Mouse (Mus musculus): Measurements from ENCODE around the gene Tlx2. TPM values are rescaled to one million over a fixed set of nuclear protein-coding genes. Genes with fewer than 3 reads are reported as not detected.

Tlx2 gene
- polyA plus RNA-seq, 1 experiment from 2014 or later = not detected

DNA sequence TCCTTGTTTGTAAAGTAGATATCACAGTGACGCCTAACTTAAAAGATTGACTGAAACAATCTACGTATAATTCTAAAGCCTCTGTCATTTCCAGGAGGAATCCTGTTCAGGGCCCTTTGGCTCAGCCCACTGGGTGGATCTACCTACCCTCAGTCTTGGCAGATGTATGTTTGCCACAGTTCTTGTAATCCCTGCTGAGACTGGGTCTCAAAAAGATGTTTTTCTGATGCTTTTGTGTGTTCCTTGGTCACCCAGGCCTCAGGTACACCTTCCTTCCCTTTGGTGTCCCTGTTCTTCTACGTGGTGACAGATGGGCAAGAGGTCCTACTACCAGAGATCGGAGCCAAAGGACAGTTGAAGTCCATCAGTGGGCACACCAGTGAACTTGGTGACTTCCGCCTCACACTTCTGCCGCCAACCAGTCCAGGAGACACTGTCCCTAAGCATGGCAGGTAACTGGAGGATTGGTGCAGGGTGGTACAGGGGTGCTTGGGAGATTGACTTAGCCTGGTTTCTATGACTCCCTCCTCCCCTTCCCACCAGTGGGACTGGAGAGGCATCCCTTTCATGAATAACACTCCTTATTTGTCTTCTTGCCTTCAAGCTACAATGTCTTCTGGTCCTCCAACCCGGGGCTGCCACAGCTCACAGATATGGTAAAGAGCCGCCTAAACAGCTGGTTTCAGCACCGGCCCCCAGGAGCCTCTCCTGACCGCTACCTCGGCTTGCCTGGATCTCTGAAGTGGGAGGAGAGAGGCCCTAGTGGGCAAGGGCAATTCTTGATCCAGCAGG is 46.5 kb upstream of the Tlx2 start:
- no peaks in the 10 kb centered on the region for H3K9me3 ChIP-seq (ENCODE audit: low read length)
- ATAC-seq (no peak), DNase-seq (no peak)
- no peak overlapping the region for H3K27ac ChIP-seq (ENCODE audit: low read depth)
- no peaks in the 10 kb centered on the region for H3K27me3 ChIP-seq (ENCODE audit: insufficient read depth, low read length)
- 68% methylated on average over 11 of the region's 11 CpGs for WGBS (ENCODE audit: insufficient replicate concordance)
- H3K9ac ChIP-seq (replicated peaks) = peak overlapping the region; percentile 85
- peak overlapping the region; percentile 98 for H3K4me2 ChIP-seq (ENCODE audit: low read depth, low read length)
- TF ChIP-seq CTCF (IDR thresholded peaks at IDR 0.05; ENCODE audit: low read depth) (no peak), EP300 (IDR thresholded peaks at IDR 0.05; ENCODE audit: low read depth) (no peak)
- H3K4me3 ChIP-seq (ENCODE audit: low read depth, low read length) = peak overlapping the region; percentile 57
- H3K4me1 ChIP-seq (ENCODE audit: insufficient read depth) = peaks cover 28% of the 10 kb centered on the region
- peaks cover 8% of the 10 kb centered on the region for H3K36me3 ChIP-seq (replicated peaks; ENCODE audit: insufficient read depth, low read length)

GRCm38 (mm10) chr6:83115682-83116372 is 45.7 kb upstream of the Tlx2 start:
- peak overlapping the region; percentile 80 for H3K27ac ChIP-seq (ENCODE audit: low read depth)
- peak overlapping the region; percentile 85 for H3K9ac ChIP-seq (replicated peaks)
- peaks cover 27% of the 10 kb centered on the region for H3K4me1 ChIP-seq (ENCODE audit: insufficient read depth)
- H3K36me3 ChIP-seq (replicated peaks; ENCODE audit: insufficient read depth, low read length) = peaks cover 11% of the 10 kb centered on the region
- no peaks in the 10 kb centered on the region for H3K27me3 ChIP-seq (ENCODE audit: insufficient read depth, low read length)
- H3K9me3 ChIP-seq (ENCODE audit: low read length) = no peaks in the 10 kb centered on the region
- H3K4me2 ChIP-seq (ENCODE audit: low read depth, low read length) = peak overlapping the region; percentile 98
- TF ChIP-seq CTCF (IDR thresholded peaks at IDR 0.05; ENCODE audit: low read depth) (no peak), EP300 (IDR thresholded peaks at IDR 0.05; ENCODE audit: low read depth) (no peak)
- no peak for DNase-seq
- ATAC-seq = peak; percentile 58; the same call in 1 of the 2 replicates
- WGBS (ENCODE audit: insufficient replicate concordance) = under 1% methylated on average over 40 of the region's 48 CpGs
- peak overlapping the region; percentile 57 for H3K4me3 ChIP-seq (ENCODE audit: low read depth, low read length)

- H3K27ac ChIP-seq (ENCODE audit: low read depth) = peak within 1 kb of the TSS; percentile 80
- no peaks in the 10 kb centered on the region for H3K27me3 ChIP-seq (ENCODE audit: insufficient read depth, low read length)
- H3K9ac ChIP-seq (replicated peaks) = peak within 1 kb of the TSS; percentile 85
- 2% methylated on average over 51 of the region's 58 CpGs for WGBS (ENCODE audit: insufficient replicate concordance)
- ATAC-seq (peak; percentile 94), DNase-seq (peak; percentile 97)
- peak within 1 kb of the TSS; percentile 98 for H3K4me2 ChIP-seq (ENCODE audit: low read depth, low read length)
- TF ChIP-seq CTCF (IDR thresholded peaks at IDR 0.05; ENCODE audit: low read depth) (peak; percentile 65), EP300 (IDR thresholded peaks at IDR 0.05; ENCODE audit: low read depth) (no peak)
- peak within 1 kb of the TSS; percentile 57 for H3K4me3 ChIP-seq (ENCODE audit: low read depth, low read length)
- H3K4me1 ChIP-seq (ENCODE audit: insufficient read depth) = peaks cover 22% of the 10 kb centered on the region
- peaks cover 17% of the 10 kb centered on the region for H3K36me3 ChIP-seq (replicated peaks; ENCODE audit: insufficient read depth, low read length)
- H3K9me3 ChIP-seq (ENCODE audit: low read length) = no peaks in the 10 kb centered on the region
Measured at GRCm38 (mm10) chr6:83115011-83115671, 45.0 kb upstream of the Tlx2 start, which contains the start of gene Mogs. TSS of gene Mogs (plus strand) at chr6:83115496.

GRCm38 (mm10) chr6:83111510-83112136 is 41.5 kb upstream of the Tlx2 start:
- ATAC-seq = no peak
- 72% methylated on average over 4 of the region's 4 CpGs for WGBS (ENCODE audit: insufficient replicate concordance)
- no peaks in the 10 kb centered on the region for H3K27me3 ChIP-seq (ENCODE audit: insufficient read depth, low read length)
- H3K4me3 ChIP-seq (ENCODE audit: low read depth, low read length) = no peak overlapping the region
- no peak for TF ChIP-seq CTCF (IDR thresholded peaks at IDR 0.05; ENCODE audit: low read depth)
- TF ChIP-seq EP300 (IDR thresholded peaks at IDR 0.05; ENCODE audit: low read depth) = no peak
- peaks cover 16% of the 10 kb centered on the region for H3K36me3 ChIP-seq (replicated peaks; ENCODE audit: insufficient read depth, low read length)
- no peak overlapping the region for H3K4me2 ChIP-seq (ENCODE audit: low read depth, low read length)
- H3K9ac ChIP-seq (replicated peaks) = no peak overlapping the region
- no peak overlapping the region for H3K27ac ChIP-seq (ENCODE audit: low read depth)
- H3K9me3 ChIP-seq (ENCODE audit: low read length) = no peaks in the 10 kb centered on the region
- DNase-seq = no peak
- H3K4me1 ChIP-seq (ENCODE audit: insufficient read depth) = peaks cover 30% of the 10 kb centered on the region

DNA sequence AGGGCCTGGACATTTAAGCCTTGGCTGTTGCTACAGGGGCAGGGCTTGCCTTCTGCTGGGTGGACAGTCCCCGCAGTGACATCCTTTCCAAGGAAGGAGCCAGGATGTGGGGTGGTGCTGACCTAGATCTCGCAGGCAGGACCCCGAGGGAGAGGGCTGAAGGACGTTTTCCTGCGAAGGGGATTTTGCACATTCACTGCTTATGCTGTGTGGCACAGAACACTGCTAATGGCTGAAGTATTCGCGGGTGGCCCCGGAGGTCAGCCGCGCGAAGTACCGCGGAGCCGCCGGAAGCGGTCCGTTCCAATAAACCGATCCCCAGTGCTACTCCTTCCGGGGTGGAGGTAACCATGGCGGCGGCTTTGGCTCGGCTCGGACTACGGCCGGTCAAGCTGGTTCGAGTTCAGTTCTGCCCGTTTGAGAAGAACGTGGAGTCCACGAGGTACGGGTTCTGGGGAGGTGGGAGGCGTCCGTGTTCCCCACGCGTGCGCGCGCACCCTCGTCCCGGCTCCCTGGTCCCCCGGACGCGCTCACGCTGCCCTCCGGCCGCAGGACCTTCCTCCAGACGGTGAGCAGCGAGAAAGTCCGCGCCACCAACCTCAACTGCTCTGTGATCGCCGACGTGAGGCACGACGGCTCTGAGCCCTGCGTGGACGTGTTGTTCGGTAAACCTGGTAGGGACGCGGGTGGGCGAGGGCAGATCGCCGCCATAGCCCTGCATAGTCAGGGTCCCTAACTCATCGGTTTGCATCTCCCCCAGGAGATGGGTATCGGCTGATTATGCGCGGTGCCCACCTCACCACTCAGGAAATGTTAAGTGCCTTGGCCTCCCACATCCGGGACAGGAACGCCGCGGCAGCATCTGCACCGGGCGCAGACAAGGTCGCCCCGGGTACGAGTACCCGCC is 38.9 kb upstream of the Tlx2 start, which contains the start of gene Mrpl53:
Gene Mrpl53, plus strand, starts transcription at position 279 of the 907 bp plus-strand sequence.
- Histone ChIP-seq H3K4me3 (ENCODE audit: low read depth, low read length) (peak within 1 kb of the TSS; percentile 77), H3K27ac (ENCODE audit: low read depth) (peak within 1 kb of the TSS; percentile 79), H3K36me3 (replicated peaks; ENCODE audit: insufficient read depth, low read length) (peaks cover 18% of the 10 kb centered on the region), H3K4me2 (ENCODE audit: low read depth, low read length) (peak within 1 kb of the TSS; percentile 80), H3K9me3 (ENCODE audit: low read length) (no peaks in the 10 kb centered on the region), H3K27me3 (ENCODE audit: insufficient read depth, low read length) (no peaks in the 10 kb centered on the region), H3K9ac (replicated peaks) (peak within 1 kb of the TSS; percentile 84), H3K4me1 (ENCODE audit: insufficient read depth) (peaks cover 19% of the 10 kb centered on the region)
- ATAC-seq = peak; percentile 87
- 0 out of 2 replicates have a peak, but pooled peaks have one; percentile 3 for TF ChIP-seq CTCF (IDR thresholded peaks at IDR 0.05; ENCODE audit: low read depth)
- TF ChIP-seq EP300 (IDR thresholded peaks at IDR 0.05; ENCODE audit: low read depth) = peak; percentile 22; the same call in 1 of the 2 replicates
- under 1% methylated on average over 74 of the region's 76 CpGs for WGBS (ENCODE audit: insufficient replicate concordance)
- peak; percentile 85 for DNase-seq
